Mouse (Mus musculus) kidney, postnatal 0 days (tissue): ENCODE measurements around the gene Dennd1b. TPM values are rescaled to one million over a fixed set of nuclear protein-coding genes. Genes with fewer than 3 reads are reported as not detected.

Experiments
- ATAC-seq: fragments of 200-750 bp; cut with Nextera tagmentation; replicated peaks from 2 replicates; pipeline ENCODE4 v1.8.0; 2017; ENCODE audit warnings: low read depth, moderate number of reproducible peaks, moderate TSS enrichment, moderate library complexity; ENCODE audit not compliant: low FRiP score
- DNase-seq: peaks from one replicate; pipeline ENCODE4 v3.0.0-alpha.2; 2016; ENCODE audit warnings: low spot score
- H3K27ac ChIP-seq: fragments of 300-500 bp; sonication (generic); 2 replicates; pipeline ENCODE4 v1.5.1; 2014; ENCODE audit warnings: mild to moderate bottlenecking
- H3K27me3 ChIP-seq: fragments of 300-500 bp; sonication (generic); 2 replicates; pipeline ENCODE4 v1.6.1; 2014; ENCODE audit warnings: low read length, mixed read lengths; ENCODE audit not compliant: insufficient read depth
- H3K36me3 ChIP-seq: fragments of 300-500 bp; sonication (generic); 2 replicates; pipeline ENCODE4 v1.6.1; 2014; ENCODE audit warnings: low read length, mixed read lengths; ENCODE audit not compliant: insufficient read depth
- H3K4me1 ChIP-seq: fragments of 300-500 bp; sonication (generic); replicated peaks from 2 replicates; pipeline ENCODE4 v1.6.1; 2014; ENCODE audit warnings: antibody characterized with exemption, low read length, mixed read lengths; ENCODE audit not compliant: insufficient read depth
- H3K4me2 ChIP-seq: fragments of 300-500 bp; sonication (generic); 2 replicates; pipeline ENCODE4 v1.6.1; 2014; ENCODE audit warnings: mild to moderate bottlenecking, low read length, moderate library complexity, mixed read lengths
- H3K4me3 ChIP-seq: fragments of 300-500 bp; sonication (generic); replicated peaks from 2 replicates; pipeline ENCODE4 v1.5.1; 2014; ENCODE audit warnings: low read depth, low read length
- H3K9ac ChIP-seq: fragments of 300-500 bp; sonication (generic); 2 replicates; pipeline ENCODE4 v1.6.1; 2014; ENCODE audit warnings: low read depth, low read length
- H3K9me3 ChIP-seq: fragments of 300-500 bp; sonication (generic); replicated peaks from 2 replicates; pipeline ENCODE4 v1.6.1; 2016; ENCODE audit warnings: low read length, inconsistent platforms, mixed read lengths
- CTCF ChIP-seq: IDR thresholded peaks from 2 replicates; pipeline ENCODE4 v1.5.1; 2016; ENCODE audit warnings: antibody characterized with exemption, low read depth, mild to moderate bottlenecking, moderate library complexity
- WGBS: fragments of 180-500 bp; shearing (Covaris S2); extraction: QIAGEN DNeasy Blood & Tissue Kit; methylation state at CpG from one replicate; pipeline ENCODE4 v1.1.7; 2014; 5-methylcytosine and 5-hydroxymethylcytosine counted together
- polyA plus RNA-seq: library from polyadenylated mRNA; unstranded; fragments of >200 nt; fragmentation: Nextera tagmentation; extraction: Ambion mirVana; gene quantifications from 2 replicates; pipeline ENCODE4 v1.2.1, GENCODE M21; 2015

Gene Dennd1b
- polyA plus RNA-seq, 1 experiment from 2014 or later, result 12.8 TPM

DNA sequence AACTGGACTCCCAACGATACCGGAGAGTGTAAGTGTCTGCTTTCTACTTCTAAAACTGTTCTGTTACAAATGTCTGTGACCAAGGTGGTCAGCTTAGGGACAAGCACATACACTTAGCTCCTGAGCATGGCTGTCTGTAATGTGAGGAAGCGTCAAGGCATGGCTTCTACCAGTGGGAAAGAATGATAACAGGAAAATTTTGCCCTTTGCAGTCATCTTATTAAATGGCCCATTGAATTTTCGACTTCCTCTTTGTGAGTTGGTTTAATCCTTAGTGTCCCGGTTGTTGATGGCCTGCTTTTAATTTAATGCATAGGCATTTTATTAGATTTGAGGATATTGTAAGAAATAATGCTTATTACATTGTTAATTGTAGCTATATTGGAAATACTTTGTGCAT is 97.1 kb downstream of the Dennd1b start:
- Histone ChIP-seq H3K36me3 (no peaks in the 10 kb centered on the region), H3K9ac (no peak overlapping the region), H3K4me1 (no peaks in the 10 kb centered on the region), H3K27me3 (no peaks in the 10 kb centered on the region), H3K4me3 (no peak overlapping the region), H3K27ac (no peak overlapping the region), H3K9me3 (no peaks in the 10 kb centered on the region), H3K4me2 (no peak overlapping the region)
- no peak for TF ChIP-seq CTCF
- ATAC-seq (no peak), DNase-seq (no peak)
- 91% methylated on average over 5 of the region's 5 CpGs for whole genome bisulfite sequencing

DNA sequence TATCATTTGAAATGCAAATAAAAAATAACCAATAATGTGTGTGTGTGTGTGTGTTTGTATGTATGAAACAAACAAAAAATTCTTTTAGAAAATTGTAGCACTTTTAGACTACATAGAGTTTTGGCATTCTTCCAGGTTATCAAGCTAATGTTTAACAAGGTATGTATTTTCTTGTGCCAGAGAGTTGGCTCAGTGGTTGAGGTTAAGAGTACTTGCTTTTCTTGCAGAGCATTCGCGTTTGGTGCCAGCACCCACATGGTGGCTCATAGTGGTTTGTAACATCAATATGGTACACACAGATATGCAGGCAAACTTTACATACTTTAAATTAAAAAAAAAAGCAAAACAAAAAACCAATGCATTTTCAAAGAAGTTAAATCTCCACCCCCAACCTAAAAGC is 101.5 kb downstream of the Dennd1b start:
- 68% methylated on average over 2 of the region's 2 CpGs for WGBS
- TF ChIP-seq CTCF, result no peak
- Histone ChIP-seq H3K4me1 (no peaks in the 10 kb centered on the region), H3K4me3 (no peak overlapping the region), H3K36me3 (no peaks in the 10 kb centered on the region), H3K27ac (no peak overlapping the region), H3K27me3 (no peaks in the 10 kb centered on the region), H3K9ac (no peak overlapping the region), H3K9me3 (no peaks in the 10 kb centered on the region), H3K4me2 (no peak overlapping the region)
- DNase-seq (no peak), ATAC-seq (no peak)

DNA sequence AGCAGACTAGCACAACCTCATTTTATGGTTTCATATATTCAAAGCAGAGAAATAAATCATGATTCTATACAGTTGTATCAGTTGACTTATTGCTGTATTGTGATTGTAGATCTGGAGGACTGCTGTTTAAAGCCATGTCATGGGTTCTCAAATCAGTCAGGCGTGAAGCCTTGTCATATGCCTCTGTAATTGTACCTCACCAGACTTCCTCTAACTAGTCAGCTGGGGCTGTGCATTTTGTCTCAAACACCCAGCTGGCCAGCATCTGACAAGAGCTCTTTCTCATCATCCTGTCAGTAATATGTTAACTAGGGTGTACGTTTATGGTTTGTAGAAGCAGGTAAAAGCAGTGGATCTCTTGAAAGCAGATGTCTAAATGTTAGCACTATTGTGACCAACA is 104.0 kb downstream of the Dennd1b start:
- no peak overlapping the region for H3K4me2 ChIP-seq
- no peaks in the 10 kb centered on the region for H3K27me3 ChIP-seq
- TF ChIP-seq CTCF, result no peak
- no peaks in the 10 kb centered on the region for H3K9me3 ChIP-seq
- H3K27ac ChIP-seq, result no peak overlapping the region
- H3K4me3 ChIP-seq, result no peak overlapping the region
- H3K36me3 ChIP-seq, result no peaks in the 10 kb centered on the region
- H3K9ac ChIP-seq, result no peak overlapping the region
- ATAC-seq, result no peak
- DNase-seq, result no peak
- H3K4me1 ChIP-seq, result no peaks in the 10 kb centered on the region
- 29% methylated on average over 2 of the region's 2 CpGs for WGBS

GRCm38 (mm10) chr1:139071015-139071414 is 107.8 kb downstream of the Dennd1b start:
- DNase-seq, result peak; percentile 33
- no peak overlapping the region for H3K4me3 ChIP-seq
- no peaks in the 10 kb centered on the region for H3K9me3 ChIP-seq
- ATAC-seq, result no peak
- WGBS, result 36% methylated on average over 2 of the region's 2 CpGs
- H3K4me1 ChIP-seq, result no peaks in the 10 kb centered on the region
- no peak for TF ChIP-seq CTCF
- no peaks in the 10 kb centered on the region for H3K27me3 ChIP-seq
- H3K4me2 ChIP-seq, result no peak overlapping the region
- H3K36me3 ChIP-seq, result no peaks in the 10 kb centered on the region
- no peak overlapping the region for H3K27ac ChIP-seq
- H3K9ac ChIP-seq, result no peak overlapping the region

- DNase-seq, result no peak
- no peak for TF ChIP-seq CTCF
- Histone ChIP-seq H3K4me1 (no peaks in the 10 kb centered on the region), H3K9ac (no peak overlapping the region), H3K36me3 (no peaks in the 10 kb centered on the region), H3K4me3 (no peak overlapping the region), H3K27ac (no peak overlapping the region), H3K9me3 (no peaks in the 10 kb centered on the region), H3K4me2 (no peak overlapping the region), H3K27me3 (no peaks in the 10 kb centered on the region)
- WGBS, result 66% methylated on average over 2 of the region's 2 CpGs
- no peak for ATAC-seq
Observed at GRCm38 (mm10) chr1:139075671-139076070, 112.4 kb downstream of the Dennd1b start.

GRCm38 (mm10) chr1:139077989-139078388 is 114.8 kb downstream of the Dennd1b start:
- no peak overlapping the region for H3K4me2 ChIP-seq
- no peak for TF ChIP-seq CTCF
- no peaks in the 10 kb centered on the region for H3K4me1 ChIP-seq
- 93% methylated on average over 1 of the region's 1 CpGs for WGBS
- DNase-seq, result no peak
- no peaks in the 10 kb centered on the region for H3K27me3 ChIP-seq
- no peaks in the 10 kb centered on the region for H3K9me3 ChIP-seq
- H3K4me3 ChIP-seq, result no peak overlapping the region
- H3K9ac ChIP-seq, result no peak overlapping the region
- no peaks in the 10 kb centered on the region for H3K36me3 ChIP-seq
- H3K27ac ChIP-seq, result no peak overlapping the region
- ATAC-seq, result no peak

GRCm38 (mm10) chr1:139079000-139079399 is 115.8 kb downstream of the Dennd1b start:
- DNase-seq, result no peak
- Histone ChIP-seq H3K27me3 (no peaks in the 10 kb centered on the region), H3K27ac (no peak overlapping the region), H3K4me1 (no peaks in the 10 kb centered on the region), H3K4me2 (no peak overlapping the region), H3K9me3 (no peaks in the 10 kb centered on the region), H3K36me3 (no peaks in the 10 kb centered on the region), H3K4me3 (no peak overlapping the region), H3K9ac (no peak overlapping the region)
- WGBS, result 68% methylated on average over 8 of the region's 8 CpGs
- ATAC-seq, result no peak
- TF ChIP-seq CTCF, result no peak
